ENCODE assay signal across 8 mouse cellular contexts in the genomic region with DNA sequence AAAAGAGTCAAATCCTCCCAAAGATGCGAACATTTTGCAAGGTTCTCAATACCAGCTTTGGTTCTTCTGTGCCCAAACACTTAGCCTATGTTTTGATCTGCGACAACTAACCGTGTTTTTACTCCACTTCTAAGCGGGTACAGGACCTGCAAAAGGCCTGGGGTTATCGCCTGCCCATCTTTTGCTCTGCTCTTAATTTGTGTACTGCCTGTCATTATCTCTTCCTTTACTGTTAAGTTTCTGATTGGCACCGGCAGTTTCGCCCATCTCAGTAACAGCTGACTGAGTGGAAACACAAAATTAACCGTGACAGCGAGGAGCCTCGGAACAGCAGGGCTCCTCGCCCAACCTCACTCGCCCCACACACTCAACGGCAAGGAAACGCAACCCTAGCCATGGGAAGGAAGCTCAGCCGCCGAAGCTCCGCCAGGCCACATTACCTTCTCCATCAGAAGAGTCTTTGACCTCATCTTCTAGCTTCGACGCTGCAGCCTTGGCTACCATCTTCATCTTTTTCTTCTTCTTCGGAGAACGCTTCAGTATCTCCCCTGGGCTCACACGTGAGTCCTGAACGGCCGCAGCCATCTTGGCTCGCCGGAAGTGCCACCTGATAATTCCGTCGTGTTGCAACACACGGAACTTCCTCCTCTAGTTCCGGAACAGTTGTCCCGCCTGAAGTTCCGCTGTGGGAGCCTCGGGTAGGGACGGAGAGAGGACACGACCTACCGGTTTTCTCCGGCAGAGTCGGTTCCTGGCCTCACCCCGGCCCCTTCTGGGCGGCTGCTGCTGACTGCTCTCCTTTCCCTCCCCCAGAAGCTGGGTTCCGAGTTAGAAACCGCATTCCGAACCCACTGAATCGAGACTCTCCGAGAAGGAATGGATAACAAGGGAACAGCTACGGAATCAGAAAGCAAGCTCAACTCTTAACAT. TPM values are rescaled to one million over a fixed set of nuclear protein-coding genes. Genes with fewer than 3 reads are reported as not detected.
DNase-seq lines count a peak whose midpoint lies in the region; ATAC-seq and TF ChIP-seq lines count a peak whose summit lies in the region.

A gene (minus strand): TSS at position 635 of the 930 bp plus-strand sequence.

- H3K4me3 ChIP-seq in hindbrain, embryonic 13.5 days = peak within 1 kb of the TSS; percentile 72

- TF ChIP-seq CTCF in Patski (IDR thresholded peaks at IDR 0.05) = no peak

- H3K9ac ChIP-seq in hindbrain, embryonic 13.5 days = peak within 1 kb of the TSS; percentile 85

- H3K27ac ChIP-seq in hindbrain, embryonic 13.5 days = peak within 1 kb of the TSS; percentile 89

- in situ Hi-C loops in Patski (cut with MboI; ENCODE audit: low pct_unique_long_range_greater_than_20kb) = no loop called here

- POLR2A ChIA-PET in Patski (lab: Charles Lee) = interaction anchor here (0.6 to 1.4 kb wide), 3 partner anchors 11 to 635 kb away, joined by 3 to 6 read pairs (median 3); no protein-coding TSS in a partner anchor

- under 1% methylated on average over 46 of the region's 46 CpGs for WGBS in hindbrain, embryonic 13.5 days

- ATAC-seq in Patski = peak; percentile 94
- peak; percentile 95 for ATAC-seq in hindbrain, embryonic 13.5 days (ENCODE audit: low FRiP score)

- no peaks in the 10 kb centered on the region for H3K36me3 ChIP-seq in hindbrain, embryonic 13.5 days

- H3K9me3 ChIP-seq in hindbrain, embryonic 13.5 days = no peaks in the 10 kb centered on the region

- peak; percentile 77 for DNase-seq in Patski (ENCODE audit: low read depth, low spot score)
- DNase-seq in cerebellum, postnatal 14 days = peak; percentile 89 to 94
- DNase-seq in frontal cortex, postnatal 14 days (ENCODE audit: low spot score in 2 of 2) = peak; percentile 72 to 77
- peak; percentile 82 to 85 for DNase-seq in layer of hippocampus, postnatal 25 days (ENCODE audit: extremely low spot score in 1 of 2, low spot score in 1 of 2)
- peak; percentile 84 for DNase-seq in lung, postnatal 25 days (ENCODE audit: low spot score)
- peak; percentile 96 for DNase-seq in retina, embryonic 14.5 days (ENCODE audit: low spot score)
- DNase-seq in thymus, postnatal 4 days = peak; percentile 87

- peak within 1 kb of the TSS; percentile 90 for H3K4me2 ChIP-seq in hindbrain, embryonic 13.5 days

- peaks cover 27% of the 10 kb centered on the region for H3K4me1 ChIP-seq in hindbrain, embryonic 13.5 days (replicated peaks)

- no peaks in the 10 kb centered on the region for H3K27me3 ChIP-seq in Patski
- no peaks in the 10 kb centered on the region for H3K27me3 ChIP-seq in hindbrain, embryonic 13.5 days

- CTCF ChIA-PET in Patski (lab: Charles Lee) = no interaction called here

RNA-seq across cellular contexts. Expression of the gene that starts here (rescaled TPM):
- polyA plus RNA-seq in Patski (2021) = 48.7 TPM
- 31.8 and 34.9 TPM in 2 replicates for polyA plus RNA-seq in hindbrain, embryonic 13.5 days (2015; fragmentation: Nextera tagmentation; extraction: Ambion mirVana)
- total RNA-seq in layer of hippocampus, postnatal 25 days (2021) = 10 to 100 TPM; 14.8 to 14.9 TPM

Comparison
In these comparisons a context has a peak if more than half of its experiments do, and no peak if none do; other contexts are left out.
1. Peak in every context shown above with its lines: DNase-seq, ATAC-seq, H3K4me3 ChIP-seq and H3K27ac ChIP-seq.